Mouse (Mus musculus) MEL (cell line): ENCODE measurements around the gene Ppp1r8. TPM values are rescaled to one million over a fixed set of nuclear protein-coding genes. Genes with fewer than 3 reads are reported as not detected.

Source experiments
- DNase-seq: peaks from one replicate; pipeline ENCODE4 v3.0.0; 2011; ENCODE audit warnings: low read depth, low spot score
- H3K27ac ChIP-seq: 2 replicates; pipeline ENCODE4 v1.5.1; 2012; ENCODE audit warnings: low read depth, mild to moderate bottlenecking, control low read depth, low read length, moderate library complexity; ENCODE audit not compliant: control insufficient read depth
- H3K27me3 ChIP-seq, 2 experiments: fragments of 150-350 bp in 1 of 2; sonication (generic) in 1 of 2; 2 replicates each; pipeline ENCODE4 v1.6.1; 2012; ENCODE audit warnings: low read length in 2 of 2, mild to moderate bottlenecking in 2 of 2, improper control_type of control experiment in 1 of 2, moderate library complexity in 1 of 2; ENCODE audit not compliant: insufficient read depth in 2 of 2, control insufficient read depth in 1 of 2
- H3K36me3 ChIP-seq, 2 experiments: 2 replicates each; pipeline ENCODE4 v1.6.1; 2012 to 2014; ENCODE audit warnings: low read length in 2 of 2, improper control_type of control experiment in 1 of 2, inconsistent platforms in 1 of 2, mild to moderate bottlenecking in 1 of 2; ENCODE audit not compliant: insufficient read depth in 2 of 2, control insufficient read depth in 1 of 2
- H3K4me1 ChIP-seq, 2 experiments: fragments of 150-350 bp in 1 of 2; sonication (generic) in 1 of 2; 2 replicates each; pipeline ENCODE4 v1.6.1; 2012; ENCODE audit warnings: low read length in 2 of 2, improper control_type of control experiment in 1 of 2, mild to moderate bottlenecking in 1 of 2; ENCODE audit not compliant: insufficient read depth in 2 of 2, control insufficient read depth in 1 of 2
- H3K4me3 ChIP-seq, 2 experiments: fragments of 150-350 bp in 1 of 2; sonication (generic) in 1 of 2; 2 replicates each; pipeline ENCODE4 v1.5.1; 2012; ENCODE audit warnings: low read depth in 2 of 2, low read length in 2 of 2, mild to moderate bottlenecking in 2 of 2, moderate library complexity in 2 of 2, control low read depth in 1 of 2, improper control_type of control experiment in 1 of 2; ENCODE audit not compliant: control insufficient read depth in 1 of 2, insufficient read depth in 1 of 2
- H3K79me2 ChIP-seq: 2 replicates; pipeline ENCODE4 v1.6.1; 2012; ENCODE audit warnings: mild to moderate bottlenecking, low read length, moderate library complexity; ENCODE audit not compliant: control insufficient read depth, poor library complexity, insufficient read depth
- H3K9ac ChIP-seq: 2 replicates; pipeline ENCODE4 v1.6.1; 2012; ENCODE audit warnings: low read depth, mild to moderate bottlenecking, control low read depth, low read length, moderate library complexity; ENCODE audit not compliant: control insufficient read depth, poor library complexity, severe bottlenecking
- H3K9me3 ChIP-seq: fragments of 150-350 bp; sonication (generic); replicated peaks from 2 replicates; pipeline ENCODE4 v1.6.1; 2012; ENCODE audit warnings: mild to moderate bottlenecking, low read length, improper control_type of control experiment, moderate library complexity; ENCODE audit not compliant: insufficient read depth
- BHLHE40 ChIP-seq: IDR thresholded peaks from 2 replicates; pipeline ENCODE4 v1.6.1; 2012; ENCODE audit warnings: low read depth, mild to moderate bottlenecking, inconsistent platforms, low read length, improper control_type of control experiment, borderline replicate concordance
- CHD1 ChIP-seq: IDR thresholded peaks from 2 replicates; pipeline ENCODE4 v1.6.1; 2012; ENCODE audit warnings: low read depth, mild to moderate bottlenecking, inconsistent platforms, low read length, improper control_type of control experiment
- CHD2 ChIP-seq: IDR thresholded peaks from 2 replicates; pipeline ENCODE4 v1.6.1; 2011; ENCODE audit warnings: low read length, improper control_type of control experiment
- CTCF ChIP-seq, 3 experiments: IDR thresholded peaks in 2 of 3; conservative IDR thresholded peaks in 1 of 3; 2 replicates each; pipeline ENCODE4 v1.5.1; 2011 to 2012; ENCODE audit warnings: low read length in 3 of 3, low read depth in 2 of 3, mild to moderate bottlenecking in 2 of 3, improper control_type of control experiment in 1 of 3, inconsistent platforms in 1 of 3, mixed read lengths in 1 of 3, moderate library complexity in 1 of 3; ENCODE audit not compliant: control insufficient read depth in 1 of 3, insufficient read depth in 1 of 3, poor library complexity in 1 of 3, severe bottlenecking in 1 of 3
- E2F4 ChIP-seq: IDR thresholded peaks from 2 replicates; pipeline ENCODE4 v1.6.1; 2011; ENCODE audit warnings: low read depth, low read length, improper control_type of control experiment, borderline replicate concordance
- HCFC1 ChIP-seq: IDR thresholded peaks from 2 replicates; pipeline ENCODE4 v1.6.1; 2012; ENCODE audit warnings: low read depth, mild to moderate bottlenecking, inconsistent platforms, low read length, improper control_type of control experiment, moderate library complexity
- JUND ChIP-seq: IDR thresholded peaks from 2 replicates; pipeline ENCODE4 v1.6.1; 2011; ENCODE audit warnings: low read depth, mild to moderate bottlenecking, improper control_type of control experiment, low read length
- KAT2A ChIP-seq: conservative IDR thresholded peaks from 2 replicates; pipeline ENCODE4 v1.6.1; 2012; ENCODE audit warnings: low read depth, low read length, improper control_type of control experiment, inconsistent platforms
- MAX ChIP-seq: IDR thresholded peaks from 2 replicates; pipeline ENCODE4 v1.6.1; 2011; ENCODE audit warnings: low read length, improper control_type of control experiment
- MXI1 ChIP-seq: IDR thresholded peaks from 2 replicates; pipeline ENCODE4 v1.6.1; 2011; ENCODE audit warnings: mild to moderate bottlenecking, low read depth, low read length, improper control_type of control experiment
- MYC ChIP-seq: IDR thresholded peaks from 2 replicates; pipeline ENCODE4 v1.6.1; 2011; ENCODE audit warnings: low read depth, mild to moderate bottlenecking, low read length, improper control_type of control experiment, moderate library complexity
- POLR2AphosphoS2 ChIP-seq: IDR thresholded peaks from 2 replicates; pipeline ENCODE4 v1.6.1; 2011; ENCODE audit warnings: low read length, improper control_type of control experiment
- POLR2AphosphoS5 ChIP-seq: IDR thresholded peaks from 2 replicates; pipeline ENCODE4 v1.6.1; 2012; ENCODE audit warnings: low read depth, borderline replicate concordance, mild to moderate bottlenecking, inconsistent platforms, low read length, moderate library complexity, mixed read lengths
- RAD21 ChIP-seq: IDR thresholded peaks from 2 replicates; pipeline ENCODE4 v1.6.1; 2011; ENCODE audit warnings: mild to moderate bottlenecking, low read depth, low read length, improper control_type of control experiment
- RCOR1 ChIP-seq: IDR thresholded peaks from 2 replicates; pipeline ENCODE4 v1.6.1; 2012; ENCODE audit warnings: low read depth, mild to moderate bottlenecking, inconsistent platforms, low read length, improper control_type of control experiment
- TAL1 ChIP-seq: IDR thresholded peaks from 2 replicates; pipeline ENCODE4 v1.6.1; 2012; ENCODE audit warnings: mild to moderate bottlenecking, inconsistent platforms, low read length, moderate library complexity, mixed read lengths
- ZMIZ1 ChIP-seq: IDR thresholded peaks from 2 replicates; pipeline ENCODE4 v1.6.1; 2012; ENCODE audit warnings: low read depth, mild to moderate bottlenecking, inconsistent platforms, low read length, improper control_type of control experiment, moderate library complexity
- ZNF384 ChIP-seq: IDR thresholded peaks from 2 replicates; pipeline ENCODE4 v1.6.1; 2012; ENCODE audit warnings: low read depth, mild to moderate bottlenecking, inconsistent platforms, low read length, improper control_type of control experiment
- polyA plus RNA-seq, 2 experiments: library from polyadenylated mRNA; stranded (reverse) in 1 of 2; unstranded in 1 of 2; fragments of >175 nt in 1 of 2; fragments of >200 nt in 1 of 2; gene quantifications; 2 replicates each; pipeline versions ENCODE4 v1.2.1 to v1.2.4; 2012; ENCODE audit warnings: low replicate concordance in 2 of 2, low read depth in 1 of 2; ENCODE audit not compliant: insufficient read length in 2 of 2, insufficient read depth in 1 of 2, missing spikeins in 1 of 2
- total RNA-seq: library from RNA; depleted of rRNA; stranded (reverse); fragments of 300-350 nt; gene quantifications from 2 replicates; pipeline ENCODE4 v1.2.3, GENCODE M21; 2012

Gene Ppp1r8
- total and polyA plus RNA-seq, 3 experiments, result 83.6 to 103 TPM; not detected in 1

DNA sequence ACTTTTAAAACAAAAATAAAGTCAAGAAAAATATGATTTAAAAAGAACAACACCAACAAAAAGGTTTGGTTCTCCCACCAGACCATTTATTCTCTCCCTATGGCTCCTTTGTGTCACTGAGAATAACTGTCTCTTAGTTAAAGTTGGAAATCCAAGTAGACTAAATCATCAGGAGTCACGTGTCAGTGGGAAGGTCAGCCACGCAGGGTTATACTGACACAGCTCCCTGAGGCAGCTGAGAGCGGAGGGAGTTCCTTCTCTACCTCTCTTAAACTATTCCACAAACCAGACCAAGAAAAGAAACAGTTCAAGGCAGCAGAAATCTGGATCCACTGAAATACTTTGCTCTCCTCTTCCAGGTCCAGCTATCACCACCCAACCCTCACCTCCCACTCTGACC lies 28.1 kb upstream of the Ppp1r8 start:
- Histone ChIP-seq H3K79me2 (peaks cover 4% of the 10 kb centered on the region), H3K27ac (no peak overlapping the region), H3K9ac (no peak overlapping the region), H3K9me3 (no peaks in the 10 kb centered on the region), H3K4me3 (no peak overlapping the region), H3K4me1 (peaks cover 11 to 18% of the 10 kb centered on the region in 2 experiments; a peak in 3 of 4 replicates), H3K27me3 (no peaks in the 10 kb centered on the region), H3K36me3 (peaks cover 13 to 16% of the 10 kb centered on the region in 2 experiments)
- DNase-seq, result no peak
- no peak for TF ChIP-seq RAD21
- no peak for TF ChIP-seq HCFC1
- no peak for TF ChIP-seq CHD2
- no peak for TF ChIP-seq ZNF384
- no peak for TF ChIP-seq JUND
- no peak for TF ChIP-seq MXI1
- TF ChIP-seq BHLHE40, result no peak

DNA sequence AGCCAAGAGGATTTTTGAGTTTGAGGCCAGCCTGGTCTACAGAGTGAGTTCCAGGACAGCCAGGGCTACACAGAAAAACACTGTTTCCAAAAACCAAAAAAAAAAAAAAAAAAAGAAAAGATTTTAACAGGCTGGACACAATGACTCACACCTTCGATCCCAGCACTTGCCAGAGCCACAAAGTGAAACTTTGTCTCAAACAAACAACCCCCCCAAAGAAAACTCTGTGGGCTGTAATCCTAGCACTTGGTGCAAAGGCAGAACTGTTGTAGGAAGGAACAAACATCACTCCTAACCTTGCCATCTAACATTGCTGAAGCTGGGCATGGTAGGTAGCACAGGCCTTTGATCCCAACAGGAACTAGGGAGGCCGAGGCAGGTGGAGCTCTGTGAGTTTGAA lies 21.9 kb upstream of the Ppp1r8 start:
- H3K27me3 ChIP-seq, result no peaks in the 10 kb centered on the region
- H3K79me2 ChIP-seq, result no peaks in the 10 kb centered on the region
- peaks cover 2 to 16% of the 10 kb centered on the region in 2 experiments for H3K36me3 ChIP-seq
- no peak for DNase-seq
- no peak for TF ChIP-seq RCOR1
- no peak for TF ChIP-seq KAT2A
- no peak for TF ChIP-seq CHD2
- no peak for TF ChIP-seq MYC
- no peak for TF ChIP-seq MAX
- no peak for TF ChIP-seq CTCF (IDR thresholded peaks at IDR 0.05 in 2 of 3, conservative IDR thresholded peaks at IDR 0.05 in 1 of 3; ENCODE audit: control insufficient read depth in 1 of 3, insufficient read depth in 1 of 3, low read depth in 2 of 3, low read length in 3 of 3, poor library complexity in 1 of 3, severe bottlenecking in 1 of 3)
- no peak for TF ChIP-seq ZMIZ1
- TF ChIP-seq POLR2AphosphoS5, result no peak
- TF ChIP-seq CHD1, result no peak
- TF ChIP-seq TAL1, result no peak
- no peak overlapping the region for H3K9ac ChIP-seq
- H3K27ac ChIP-seq, result no peak overlapping the region
- H3K4me1 ChIP-seq, result no peaks in the 10 kb centered on the region
- no peaks in the 10 kb centered on the region for H3K9me3 ChIP-seq
- H3K4me3 ChIP-seq, result no peak overlapping the region

GRCm38 (mm10) chr4:132863012-132863411 lies 20.0 kb upstream of the Ppp1r8 start:
- no peak for TF ChIP-seq CHD2
- TF ChIP-seq POLR2AphosphoS2, result no peak
- no peak for TF ChIP-seq E2F4
- Histone ChIP-seq H3K4me3 (no peak overlapping the region), H3K27me3 (no peaks in the 10 kb centered on the region), H3K9ac (no peak overlapping the region), H3K36me3 (peaks cover 2 to 15% of the 10 kb centered on the region in 2 experiments), H3K4me1 (no peaks in the 10 kb centered on the region), H3K9me3 (no peaks in the 10 kb centered on the region), H3K27ac (no peak overlapping the region), H3K79me2 (no peaks in the 10 kb centered on the region)
- no peak for DNase-seq
